Mouse (Mus musculus) neural tube, embryonic 12.5 days (tissue): ENCODE measurements around the gene Gm44511. TPM values are rescaled to one million over a fixed set of nuclear protein-coding genes. Genes with fewer than 3 reads are reported as not detected.
"Not testable (repeated sequence)": the region's sequence is repeated elsewhere in the genome, so short reads cannot be mapped to it uniquely, and the experiment has no call there.

Experiments
- ATAC-seq: fragments of 200-750 bp; cut with Nextera tagmentation; 2 replicates; pipeline ENCODE4 v1.8.0; 2017; ENCODE audit warnings: low read depth, mild to moderate bottlenecking, moderate TSS enrichment, moderate library complexity; ENCODE audit not compliant: low FRiP score
- H3K27ac ChIP-seq: fragments of 300-500 bp; sonication (generic); 2 replicates; pipeline ENCODE4 v1.5.1; 2016
- H3K27me3 ChIP-seq: fragments of 300-500 bp; sonication (generic); replicated peaks from 2 replicates; pipeline ENCODE4 v1.6.1; 2016; ENCODE audit warnings: mild to moderate bottlenecking
- H3K36me3 ChIP-seq: fragments of 300-500 bp; sonication (generic); 2 replicates; pipeline ENCODE4 v1.6.1; 2016; ENCODE audit warnings: mild to moderate bottlenecking
- H3K4me1 ChIP-seq: fragments of 300-500 bp; sonication (generic); 2 replicates; pipeline ENCODE4 v1.6.1; 2016
- H3K4me2 ChIP-seq: fragments of 300-500 bp; sonication (generic); replicated peaks from 2 replicates; pipeline ENCODE4 v1.6.1; 2016; ENCODE audit warnings: mild to moderate bottlenecking
- H3K4me3 ChIP-seq: fragments of 300-500 bp; sonication (generic); 2 replicates; pipeline ENCODE4 v1.5.1; 2016
- H3K9ac ChIP-seq: fragments of 300-500 bp; sonication (generic); 2 replicates; pipeline ENCODE4 v1.6.1; 2016; ENCODE audit warnings: mild to moderate bottlenecking
- H3K9me3 ChIP-seq: fragments of 300-500 bp; sonication (generic); 2 replicates; pipeline ENCODE4 v1.6.1; 2016; ENCODE audit warnings: mild to moderate bottlenecking
- WGBS: fragments of 180-500 bp; shearing (Covaris S2); methylation state at CpG from one replicate; pipeline ENCODE4 v1.1.7; 2016; 5-methylcytosine and 5-hydroxymethylcytosine counted together
- polyA plus RNA-seq: library from polyadenylated mRNA; unstranded; fragments of >200 nt; fragmentation: Nextera tagmentation; extraction: Ambion mirVana; gene quantifications from 2 replicates; pipeline ENCODE4 v1.2.1, GENCODE M21; 2016

Gene Gm44511
- polyA plus RNA-seq, 1 experiment from 2014 or later, result not detected

DNA sequence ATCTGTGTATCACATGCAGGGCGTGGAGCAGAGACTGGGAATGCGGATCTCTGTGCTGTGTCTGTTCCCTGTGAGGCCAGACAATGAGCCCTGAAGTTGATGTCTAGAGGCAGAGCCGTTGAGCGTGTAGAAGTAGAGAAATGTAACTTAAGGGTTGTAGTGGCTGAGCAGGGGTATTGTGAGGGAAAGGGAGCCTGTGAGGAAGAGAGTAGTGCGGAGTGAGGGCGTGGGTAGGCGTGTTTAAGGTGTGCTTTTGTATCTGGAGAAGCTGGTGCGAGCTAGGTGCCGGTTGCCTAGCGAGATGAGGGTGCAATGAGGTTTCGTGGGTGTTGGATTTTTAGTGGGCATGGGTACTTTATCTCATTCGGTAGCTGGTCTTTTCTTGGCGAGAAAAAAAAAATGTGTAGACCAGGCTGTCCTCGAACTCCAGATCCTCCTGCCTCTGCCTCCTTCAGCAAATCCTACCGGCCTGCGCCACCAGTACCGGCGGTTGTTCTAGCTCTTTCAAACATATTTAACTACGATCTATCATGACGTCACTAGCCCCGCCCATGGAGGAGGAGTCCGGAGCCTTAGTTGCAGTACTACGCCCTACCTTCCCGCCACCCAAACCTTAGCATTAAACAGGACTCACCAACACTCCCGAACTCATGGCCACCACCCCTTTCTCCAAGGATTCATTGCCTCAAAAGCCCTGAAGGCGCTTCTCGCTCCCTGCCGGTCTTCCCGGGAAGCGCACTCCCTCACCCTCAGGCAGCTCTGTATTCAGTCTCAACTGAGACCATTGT is 62.2 kb downstream of the Gm44511 start:
- peak; percentile 85 for ATAC-seq
- Histone ChIP-seq H3K4me3 (peak overlapping the region; percentile 41), H3K4me2 (peak overlapping the region; percentile 62), H3K27ac (0 out of 2 replicates have a peak overlapping the region, but pooled peaks have one; percentile 42), H3K36me3 (no peaks in the 10 kb centered on the region), H3K9me3 (no peaks in the 10 kb centered on the region), H3K9ac (peak overlapping the region; percentile 49), H3K27me3 (no peaks in the 10 kb centered on the region), H3K4me1 (0 out of 2 replicates have a peak, but pooled peaks cover 3% of the 10 kb centered on the region)
- WGBS, result 2% methylated on average over 30 of the region's 30 CpGs

DNA sequence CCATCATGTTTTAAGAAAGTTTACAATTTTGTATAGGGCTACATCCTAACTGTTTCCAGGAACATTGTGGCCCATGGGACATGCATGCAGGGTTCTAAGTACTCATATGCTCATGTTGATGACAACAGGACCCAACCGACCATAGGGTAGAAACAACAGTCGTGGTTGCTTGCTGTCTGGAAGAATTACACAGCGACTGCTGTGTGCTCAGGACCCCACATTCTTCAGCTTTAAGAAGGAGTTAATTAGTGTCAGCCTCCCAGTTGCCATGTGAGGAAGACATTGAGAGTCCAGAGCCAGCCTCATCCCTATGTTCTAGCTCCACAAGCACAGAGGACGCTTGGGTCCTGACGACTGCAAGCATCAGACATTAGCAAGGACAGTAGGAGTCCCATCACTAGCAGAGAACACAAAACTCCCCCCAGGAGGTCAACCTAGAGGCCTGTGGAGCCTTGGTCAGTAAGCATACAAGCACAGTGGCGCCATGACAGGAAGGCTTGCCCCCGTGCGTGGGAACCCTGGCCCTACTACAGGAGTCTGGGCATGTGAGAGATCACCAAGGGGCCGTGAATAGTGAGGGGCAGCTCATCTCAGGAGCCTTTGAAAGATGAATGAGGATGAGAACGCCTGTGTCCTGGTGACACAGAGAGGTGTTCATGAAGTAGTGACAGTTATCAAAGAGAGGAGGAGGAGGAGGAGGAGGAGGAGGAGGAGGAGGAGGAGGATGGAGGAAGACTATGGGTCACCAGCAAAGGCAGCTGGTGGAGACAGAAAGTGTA is 63.0 kb downstream of the Gm44511 start:
- H3K27me3 ChIP-seq, H3K27ac ChIP-seq, H3K9me3 ChIP-seq, H3K36me3 ChIP-seq, ATAC-seq, H3K4me1 ChIP-seq: not testable (repeated sequence)
- peak overlapping the region; percentile 49; the same call in 1 of the 2 replicates for H3K9ac ChIP-seq
- H3K4me2 ChIP-seq, result peak overlapping the region; percentile 62
- WGBS, result 75% methylated on average over 10 of the region's 10 CpGs
- peak overlapping the region; percentile 41 for H3K4me3 ChIP-seq

DNA sequence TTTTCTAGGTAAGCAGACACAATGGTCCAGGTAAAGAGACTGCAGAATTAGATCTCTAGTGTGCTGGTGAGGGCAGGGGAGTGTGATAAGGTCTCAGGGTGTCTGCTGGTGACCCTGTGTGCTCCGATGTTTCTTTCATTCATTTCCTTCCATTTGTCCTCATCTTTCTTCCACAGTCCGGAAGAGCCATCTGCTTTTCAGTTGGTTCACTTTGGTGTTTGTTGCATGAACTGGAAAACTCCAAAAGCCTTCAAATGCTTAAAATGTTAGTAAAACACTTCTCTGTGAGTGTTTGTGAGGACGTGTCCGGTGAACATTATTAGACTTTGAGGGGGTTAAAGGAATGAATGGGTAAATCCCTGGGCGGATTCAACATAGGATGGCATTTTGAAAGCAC is 65.0 kb downstream of the Gm44511 start:
- H3K9ac ChIP-seq, result 0 out of 2 replicates have a peak overlapping the region, but pooled peaks have one; percentile 45
- 49% methylated on average over 5 of the region's 5 CpGs for WGBS

DNA sequence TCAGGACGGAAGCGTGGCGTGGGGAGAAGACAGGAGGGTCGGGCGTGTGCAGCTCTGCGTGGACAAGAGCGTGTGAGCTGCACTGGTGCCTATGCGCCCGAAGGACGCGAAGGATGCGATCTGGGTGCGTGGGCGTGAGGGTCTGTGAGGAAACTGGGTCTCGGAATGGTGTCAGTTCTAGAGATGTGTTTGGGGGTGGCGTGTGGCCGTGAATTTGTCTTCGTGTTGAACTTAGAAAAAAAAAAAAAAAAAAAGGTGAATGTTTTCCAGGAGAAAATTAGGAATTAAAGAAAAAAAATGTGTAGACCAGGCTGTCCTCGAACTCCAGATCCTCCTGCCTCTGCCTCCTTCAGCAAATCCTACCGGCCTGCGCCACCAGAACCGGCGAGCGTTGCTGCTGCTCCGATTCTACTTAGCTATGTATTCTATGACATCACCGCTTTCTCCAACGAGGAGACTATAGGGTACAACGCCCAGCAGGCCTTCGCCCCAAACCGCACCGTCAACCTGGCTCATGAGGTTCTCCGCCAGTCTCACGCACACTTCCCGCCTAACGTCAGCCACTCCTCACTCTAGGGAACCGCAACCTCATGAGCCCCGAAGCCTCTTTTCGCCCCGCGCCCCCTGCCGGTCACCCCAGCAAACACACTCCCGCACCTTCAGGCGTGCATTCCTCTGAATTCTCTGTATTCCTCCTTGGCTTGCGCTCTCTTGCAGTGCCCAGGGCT is 65.5 kb downstream of the Gm44511 start:
- WGBS, result under 1% methylated on average over 44 of the region's 44 CpGs
- H3K27me3 ChIP-seq, H3K4me1 ChIP-seq, H3K9me3 ChIP-seq, H3K36me3 ChIP-seq: not testable (repeated sequence)
- Histone ChIP-seq H3K9ac (peak overlapping the region; percentile 61), H3K27ac (peak overlapping the region; percentile 59; the same call in 1 of the 2 replicates), H3K4me3 (peak overlapping the region; percentile 55), H3K4me2 (peak overlapping the region; percentile 52)
- ATAC-seq, result peak; percentile 67

More for the DNA sequence above, 65.0 kb downstream of the Gm44511 start:
- Histone ChIP-seq H3K27ac (no peak overlapping the region), H3K4me1 (0 out of 2 replicates have a peak, but pooled peaks cover 3% of the 10 kb centered on the region), H3K36me3 (no peaks in the 10 kb centered on the region), H3K4me3 (peak overlapping the region; percentile 55), H3K9me3 (no peaks in the 10 kb centered on the region), H3K4me2 (peak overlapping the region; percentile 52), H3K27me3 (no peaks in the 10 kb centered on the region)
- no peak for ATAC-seq

DNA sequence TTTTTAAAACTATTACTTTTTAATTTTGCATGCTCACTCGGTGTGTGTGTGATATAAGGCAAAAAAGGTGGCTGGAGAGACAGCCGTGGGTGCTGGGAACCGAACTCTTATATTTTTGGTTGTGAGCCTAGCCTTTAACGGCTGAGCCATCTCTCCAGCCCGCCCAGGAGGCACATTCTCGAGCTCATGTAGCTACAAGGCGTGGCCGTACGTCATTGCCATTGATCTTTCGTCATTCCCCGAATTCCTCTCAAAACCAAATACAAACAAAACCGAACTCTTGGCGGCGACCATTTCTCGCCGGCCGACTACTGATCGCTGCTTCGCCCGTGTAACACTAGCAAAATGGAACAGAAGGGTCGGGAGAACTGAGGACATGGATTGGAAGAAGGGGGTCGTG is 66.1 kb downstream of the Gm44511 start:
- not testable (repeated sequence) for H3K27me3 ChIP-seq, H3K4me1 ChIP-seq, H3K9me3 ChIP-seq, H3K36me3 ChIP-seq
- H3K4me2 ChIP-seq, result peak overlapping the region; percentile 36
- H3K9ac ChIP-seq, result peak overlapping the region; percentile 61
- ATAC-seq, result peak; percentile 45
- H3K4me3 ChIP-seq, result peak overlapping the region; percentile 55
- under 1% methylated on average over 22 of the region's 22 CpGs for WGBS
- peak overlapping the region; percentile 59; the same call in 1 of the 2 replicates for H3K27ac ChIP-seq

DNA sequence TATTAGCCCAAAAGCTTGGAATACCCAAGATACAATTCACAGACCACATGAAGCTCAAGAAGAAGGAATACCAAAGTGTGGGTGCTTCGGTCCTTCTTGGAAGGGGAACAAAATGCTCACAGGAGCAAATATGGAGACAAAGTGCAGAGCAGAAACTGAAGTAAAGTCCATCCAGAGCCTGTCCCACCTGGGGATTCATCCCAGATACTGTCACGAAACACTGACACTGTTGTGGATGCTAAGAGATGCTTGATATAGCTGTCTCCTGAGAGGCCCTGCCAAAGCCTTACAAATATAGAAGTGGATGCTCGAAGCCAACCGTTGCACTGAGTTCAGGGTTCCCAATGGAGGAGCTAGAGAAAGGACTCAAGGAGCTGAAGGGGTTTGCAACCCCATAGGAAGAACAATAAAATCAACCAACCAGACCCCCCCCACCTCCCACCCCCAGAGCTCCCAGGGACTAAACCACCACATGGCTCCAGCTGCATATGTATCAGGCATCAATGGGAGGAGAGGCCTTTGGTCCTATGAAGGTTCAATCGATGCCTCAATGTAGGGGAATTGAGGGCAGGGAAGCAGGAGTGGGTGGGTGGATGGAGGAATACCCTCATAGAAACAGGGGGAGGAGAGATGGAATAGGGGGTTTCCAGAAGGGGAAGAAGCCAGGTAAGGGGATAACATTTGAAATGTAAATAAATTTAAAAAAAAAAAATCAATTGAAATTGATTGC is 66.7 kb downstream of the Gm44511 start:
- Histone ChIP-seq H3K9me3 (no peaks in the 10 kb centered on the region), H3K27me3 (no peaks in the 10 kb centered on the region), H3K27ac (no peak overlapping the region), H3K9ac (no peak overlapping the region), H3K36me3 (no peaks in the 10 kb centered on the region), H3K4me2 (peak overlapping the region; percentile 23; the same call in 1 of the 2 replicates), H3K4me3 (peak overlapping the region; percentile 55; the same call in 1 of the 2 replicates), H3K4me1 (0 out of 2 replicates have a peak, but pooled peaks cover 3% of the 10 kb centered on the region)
- 82% methylated on average over 5 of the region's 5 CpGs for WGBS
- no peak for ATAC-seq

DNA sequence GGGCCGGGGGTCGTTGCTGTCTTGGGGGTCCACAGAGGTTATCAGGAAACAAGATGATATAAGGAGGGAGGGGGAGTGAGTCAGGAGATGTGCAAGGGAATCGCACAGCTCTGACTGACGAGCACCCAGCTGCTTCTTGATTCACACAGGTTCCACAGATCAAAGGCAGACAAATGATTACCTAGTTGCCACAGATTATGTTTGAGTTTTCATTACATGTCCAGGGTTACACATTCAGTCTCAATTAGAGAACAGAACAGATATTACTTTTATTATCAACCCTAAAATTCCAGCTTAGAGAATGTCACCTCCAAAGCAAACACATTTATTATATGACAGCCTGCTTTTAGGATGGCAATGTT is 70.7 kb downstream of the Gm44511 start:
- not testable (repeated sequence) for H3K9ac ChIP-seq, H3K4me1 ChIP-seq, H3K4me3 ChIP-seq, H3K27me3 ChIP-seq, ATAC-seq, H3K36me3 ChIP-seq, H3K4me2 ChIP-seq, H3K27ac ChIP-seq, H3K9me3 ChIP-seq
- 55% methylated on average over 4 of the region's 4 CpGs for whole genome bisulfite sequencing

DNA sequence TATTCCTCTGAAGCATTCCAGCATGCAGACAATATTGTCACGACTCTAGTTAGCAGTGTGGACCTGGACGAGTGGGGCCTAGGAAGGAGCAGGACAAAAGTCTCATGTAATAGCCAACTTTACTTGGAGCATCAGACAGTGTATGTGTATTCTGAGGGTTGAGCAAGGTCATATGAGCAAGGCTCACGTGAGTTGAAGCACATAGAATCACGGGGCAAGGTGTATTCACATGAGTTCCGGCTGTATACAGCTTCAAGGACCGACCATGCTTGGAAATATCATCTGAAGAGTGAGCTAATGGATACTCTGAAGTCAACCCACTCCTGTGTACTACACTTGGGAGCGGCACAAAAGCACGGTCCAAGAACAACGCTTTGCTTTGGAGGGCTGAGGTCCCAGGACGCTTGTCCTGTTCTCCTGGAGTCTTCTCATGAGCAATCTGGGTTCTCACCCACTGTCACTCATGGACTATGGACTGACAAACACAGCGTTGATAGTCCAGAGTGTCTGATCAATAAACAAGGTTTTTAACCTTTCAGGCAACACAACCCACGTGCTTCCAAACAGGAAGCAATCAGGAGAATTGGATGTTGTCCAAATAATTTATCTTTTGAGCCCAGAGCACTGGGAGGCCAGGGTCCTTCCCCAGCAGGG is 71.2 kb downstream of the Gm44511 start:
- not testable (repeated sequence) for H3K4me2 ChIP-seq, ATAC-seq
- WGBS, result 85% methylated on average over 12 of the region's 12 CpGs

DNA sequence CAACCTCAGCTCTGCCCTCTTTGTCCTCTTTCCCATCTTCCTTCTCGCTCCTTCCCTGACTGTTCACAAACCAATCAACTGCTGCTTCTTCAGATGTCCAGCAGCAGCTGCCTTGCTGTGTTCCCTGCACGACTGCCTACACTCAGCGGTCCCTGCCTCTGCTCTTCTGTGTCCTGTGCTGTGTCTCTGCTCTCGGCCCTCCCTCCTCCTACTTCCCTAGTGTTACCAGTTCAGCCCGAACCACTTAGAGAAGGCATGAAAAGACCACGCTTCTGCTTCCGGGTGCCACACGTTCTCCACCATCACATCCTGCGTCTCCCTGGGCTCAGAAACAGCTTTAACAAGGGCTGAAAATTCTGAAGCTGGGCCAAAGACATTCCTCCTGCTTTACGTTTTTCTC is 71.8 kb downstream of the Gm44511 start:
- H3K4me2 ChIP-seq, result 0 out of 2 replicates have a peak overlapping the region, but pooled peaks have one; percentile 9
- 45% methylated on average over 10 of the region's 10 CpGs for WGBS
- H3K27ac ChIP-seq, H3K9me3 ChIP-seq, H3K4me1 ChIP-seq, H3K36me3 ChIP-seq, H3K4me3 ChIP-seq, H3K27me3 ChIP-seq: not testable (repeated sequence)
- 0 out of 2 replicates have a peak overlapping the region, but pooled peaks have one; percentile 38 for H3K9ac ChIP-seq
- peak; percentile 56 for ATAC-seq

More for the DNA sequence above, 71.2 kb downstream of the Gm44511 start:
- H3K4me3 ChIP-seq, H3K4me1 ChIP-seq, H3K9me3 ChIP-seq, H3K27ac ChIP-seq, H3K27me3 ChIP-seq, H3K9ac ChIP-seq, H3K36me3 ChIP-seq: not testable (repeated sequence)

DNA sequence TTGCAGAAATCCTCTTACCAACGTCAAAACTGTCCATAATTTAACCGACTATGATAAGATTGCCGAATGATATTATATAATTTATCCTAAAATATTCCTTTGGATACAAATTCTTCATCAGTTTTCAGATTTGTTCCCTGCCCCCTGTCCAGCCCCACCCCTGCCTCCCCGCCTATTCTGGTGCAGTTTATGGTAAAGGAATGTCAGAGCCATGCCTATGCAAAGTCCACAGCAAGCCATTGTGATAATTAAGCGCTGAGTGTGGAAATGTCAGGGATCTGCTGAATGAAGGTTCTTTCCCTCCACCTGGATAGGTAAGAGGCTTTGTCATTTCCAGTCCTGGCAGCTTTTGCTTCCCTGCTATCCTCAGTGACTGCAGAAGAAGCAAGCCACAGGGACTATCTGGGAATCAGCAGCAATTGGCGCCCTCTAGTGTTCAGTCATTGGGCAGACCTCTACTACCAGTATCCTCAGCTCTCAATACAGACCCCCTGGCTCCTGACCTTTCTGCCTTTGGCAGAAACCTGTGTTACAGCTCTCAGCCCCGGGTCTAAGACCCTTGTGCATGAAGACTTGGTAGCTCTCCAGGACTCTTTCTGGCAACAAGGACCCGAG is 72.4 kb downstream of the Gm44511 start:
- 0 out of 2 replicates have a peak overlapping the region, but pooled peaks have one; percentile 9 for H3K4me2 ChIP-seq
- H3K27ac ChIP-seq, H3K4me1 ChIP-seq, H3K27me3 ChIP-seq, H3K9me3 ChIP-seq, H3K4me3 ChIP-seq, H3K9ac ChIP-seq, H3K36me3 ChIP-seq: not testable (repeated sequence)
- peak; percentile 97 for ATAC-seq
- WGBS, result 39% methylated on average over 8 of the region's 8 CpGs

DNA sequence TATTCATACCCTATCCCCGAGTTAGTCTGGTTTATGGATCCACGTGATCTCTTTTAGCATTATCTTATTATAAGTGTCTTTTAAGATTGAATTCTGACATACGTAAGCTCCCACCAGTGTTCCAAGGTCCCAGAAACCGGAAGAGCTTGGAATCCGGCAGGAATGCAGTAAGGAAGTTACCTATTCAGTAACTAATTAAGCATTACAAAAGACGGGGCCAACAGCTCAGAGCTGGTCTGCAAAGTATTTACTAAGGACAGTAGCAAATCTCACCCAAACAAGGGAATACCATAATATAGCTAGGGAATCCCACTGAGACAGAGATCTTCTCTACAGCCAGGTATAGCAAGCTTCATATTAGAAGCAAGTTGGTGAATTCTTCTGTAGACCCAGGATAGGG is 79.1 kb downstream of the Gm44511 start:
- not testable (repeated sequence) for H3K27me3 ChIP-seq

More for the DNA sequence above, 79.1 kb downstream of the Gm44511 start:
- not testable (repeated sequence) for H3K4me1 ChIP-seq, H3K4me3 ChIP-seq, H3K36me3 ChIP-seq, H3K9me3 ChIP-seq, H3K4me2 ChIP-seq, H3K27ac ChIP-seq, ATAC-seq, H3K9ac ChIP-seq
- WGBS, result 80% methylated on average over 6 of the region's 6 CpGs
